Mouse (Mus musculus) forelimb bud, embryonic 11.5 days (tissue): ENCODE results near the gene Rap1b.
"Not testable (repeated sequence)": the region's sequence is repeated elsewhere in the genome, so short reads cannot be mapped to it uniquely, and the experiment has no call there.

ENCODE experiments used
- DNase-seq: peaks from one replicate; pipeline ENCODE4 v3.0.0-alpha.2; 2012; ENCODE audit warnings: low read depth, low spot score

Rap1b gene

GRCm38 (mm10) chr10:117845597-117846259 lies at the start of gene Rap1b:
Rap1b (minus strand) TSS chr10:117846035.
- DNase-seq = peak; percentile 92

GRCm38 (mm10) chr10:117895186-117895585 lies 49.4 kb upstream of the Rap1b start:
- no peak for DNase-seq

- no peak for DNase-seq
These were observed 48.5 kb upstream of the Rap1b start for GRCm38 (mm10) chr10:117894114-117895035.

- DNase-seq = not testable (repeated sequence)
These were observed 47.3 kb upstream of the Rap1b start for GRCm38 (mm10) chr10:117893128-117893527.

GRCm38 (mm10) chr10:117891327-117891726 lies 45.5 kb upstream of the Rap1b start:
- no peak for DNase-seq

GRCm38 (mm10) chr10:117888822-117889221 lies 43.0 kb upstream of the Rap1b start:
- no peak for DNase-seq

- no peak for DNase-seq
These were observed 39.5 kb upstream of the Rap1b start for GRCm38 (mm10) chr10:117885358-117885757.

- DNase-seq = no peak
These were observed 38.9 kb upstream of the Rap1b start for GRCm38 (mm10) chr10:117884760-117885159.

GRCm38 (mm10) chr10:117883438-117883837 lies 37.6 kb upstream of the Rap1b start:
- no peak for DNase-seq

GRCm38 (mm10) chr10:117878628-117879027 lies 32.8 kb upstream of the Rap1b start:
- DNase-seq = no peak

- DNase-seq = no peak
These were observed 31.0 kb upstream of the Rap1b start for GRCm38 (mm10) chr10:117876801-117877200.

GRCm38 (mm10) chr10:117876400-117876799 lies 30.6 kb upstream of the Rap1b start:
- DNase-seq = no peak

- DNase-seq = no peak
These were observed 29.1 kb upstream of the Rap1b start for GRCm38 (mm10) chr10:117874936-117875335.

GRCm38 (mm10) chr10:117873952-117874351 lies 28.1 kb upstream of the Rap1b start:
- DNase-seq = no peak

- DNase-seq = no peak
These were observed 26.6 kb upstream of the Rap1b start for GRCm38 (mm10) chr10:117872468-117872867.

GRCm38 (mm10) chr10:117867301-117867700 lies 21.5 kb upstream of the Rap1b start:
- no peak for DNase-seq

GRCm38 (mm10) chr10:117866641-117867040 lies 20.8 kb upstream of the Rap1b start:
- no peak for DNase-seq

GRCm38 (mm10) chr10:117864695-117865094 lies 18.9 kb upstream of the Rap1b start:
- DNase-seq = no peak

- no peak for DNase-seq
These were observed 18.4 kb upstream of the Rap1b start for GRCm38 (mm10) chr10:117864251-117864650.

- DNase-seq = no peak
These were observed 16.3 kb upstream of the Rap1b start for GRCm38 (mm10) chr10:117862014-117862580.

- DNase-seq = no peak
These were observed 15.1 kb upstream of the Rap1b start for GRCm38 (mm10) chr10:117860958-117861357.

GRCm38 (mm10) chr10:117860361-117860760 lies 14.5 kb upstream of the Rap1b start:
- no peak for DNase-seq
